Mouse (Mus musculus) MEL (cell line): ENCODE results near the gene Vmn2r6. TPM values are rescaled to one million over a fixed set of nuclear protein-coding genes. Genes with fewer than 3 reads are reported as not detected.
"Not testable (repeated sequence)": the region's sequence is repeated elsewhere in the genome, so short reads cannot be mapped to it uniquely, and the experiment has no call there.

Experiments used
- DNase-seq: peaks from one replicate; pipeline ENCODE4 v3.0.0; 2011; ENCODE audit warnings: low read depth, low spot score
- H3K27ac ChIP-seq: 2 replicates; pipeline ENCODE4 v1.5.1; 2012; ENCODE audit warnings: low read depth, mild to moderate bottlenecking, control low read depth, low read length, moderate library complexity; ENCODE audit not compliant: control insufficient read depth
- H3K27me3 ChIP-seq, 2 experiments: fragments of 150-350 bp in 1 of 2; sonication (generic) in 1 of 2; 2 replicates each; pipeline ENCODE4 v1.6.1; 2012; ENCODE audit warnings: low read length in 2 of 2, mild to moderate bottlenecking in 2 of 2, improper control_type of control experiment in 1 of 2, moderate library complexity in 1 of 2; ENCODE audit not compliant: insufficient read depth in 2 of 2, control insufficient read depth in 1 of 2
- H3K36me3 ChIP-seq, 2 experiments: 2 replicates each; pipeline ENCODE4 v1.6.1; 2012 to 2014; ENCODE audit warnings: low read length in 2 of 2, improper control_type of control experiment in 1 of 2, inconsistent platforms in 1 of 2, mild to moderate bottlenecking in 1 of 2; ENCODE audit not compliant: insufficient read depth in 2 of 2, control insufficient read depth in 1 of 2
- H3K4me1 ChIP-seq, 2 experiments: fragments of 150-350 bp in 1 of 2; sonication (generic) in 1 of 2; 2 replicates each; pipeline ENCODE4 v1.6.1; 2012; ENCODE audit warnings: low read length in 2 of 2, improper control_type of control experiment in 1 of 2, mild to moderate bottlenecking in 1 of 2; ENCODE audit not compliant: insufficient read depth in 2 of 2, control insufficient read depth in 1 of 2
- H3K4me3 ChIP-seq, 2 experiments: fragments of 150-350 bp in 1 of 2; sonication (generic) in 1 of 2; 2 replicates each; pipeline ENCODE4 v1.5.1; 2012; ENCODE audit warnings: low read depth in 2 of 2, low read length in 2 of 2, mild to moderate bottlenecking in 2 of 2, moderate library complexity in 2 of 2, control low read depth in 1 of 2, improper control_type of control experiment in 1 of 2; ENCODE audit not compliant: control insufficient read depth in 1 of 2, insufficient read depth in 1 of 2
- H3K79me2 ChIP-seq: 2 replicates; pipeline ENCODE4 v1.6.1; 2012; ENCODE audit warnings: mild to moderate bottlenecking, low read length, moderate library complexity; ENCODE audit not compliant: control insufficient read depth, poor library complexity, insufficient read depth
- H3K9ac ChIP-seq: 2 replicates; pipeline ENCODE4 v1.6.1; 2012; ENCODE audit warnings: low read depth, mild to moderate bottlenecking, control low read depth, low read length, moderate library complexity; ENCODE audit not compliant: control insufficient read depth, poor library complexity, severe bottlenecking
- H3K9me3 ChIP-seq: fragments of 150-350 bp; sonication (generic); replicated peaks from 2 replicates; pipeline ENCODE4 v1.6.1; 2012; ENCODE audit warnings: mild to moderate bottlenecking, low read length, improper control_type of control experiment, moderate library complexity; ENCODE audit not compliant: insufficient read depth
- BHLHE40 ChIP-seq: IDR thresholded peaks from 2 replicates; pipeline ENCODE4 v1.6.1; 2012; ENCODE audit warnings: low read depth, mild to moderate bottlenecking, inconsistent platforms, low read length, improper control_type of control experiment, borderline replicate concordance
- CTCF ChIP-seq, 3 experiments: IDR thresholded peaks in 2 of 3; conservative IDR thresholded peaks in 1 of 3; 2 replicates each; pipeline ENCODE4 v1.5.1; 2011 to 2012; ENCODE audit warnings: low read length in 3 of 3, low read depth in 2 of 3, mild to moderate bottlenecking in 2 of 3, improper control_type of control experiment in 1 of 3, inconsistent platforms in 1 of 3, mixed read lengths in 1 of 3, moderate library complexity in 1 of 3; ENCODE audit not compliant: control insufficient read depth in 1 of 3, insufficient read depth in 1 of 3, poor library complexity in 1 of 3, severe bottlenecking in 1 of 3
- E2F4 ChIP-seq: IDR thresholded peaks from 2 replicates; pipeline ENCODE4 v1.6.1; 2011; ENCODE audit warnings: low read depth, low read length, improper control_type of control experiment, borderline replicate concordance
- ELF1 ChIP-seq: IDR thresholded peaks from 2 replicates; pipeline ENCODE4 v1.6.1; 2014; ENCODE audit warnings: low read depth, mild to moderate bottlenecking, inconsistent platforms, low read length, improper control_type of control experiment, moderate library complexity
- ETS1 ChIP-seq: IDR thresholded peaks from 2 replicates; pipeline ENCODE4 v1.6.1; 2012; ENCODE audit warnings: low read depth, mild to moderate bottlenecking, inconsistent platforms, low read length, improper control_type of control experiment, moderate library complexity
- JUND ChIP-seq: IDR thresholded peaks from 2 replicates; pipeline ENCODE4 v1.6.1; 2011; ENCODE audit warnings: low read depth, mild to moderate bottlenecking, improper control_type of control experiment, low read length
- MAX ChIP-seq: IDR thresholded peaks from 2 replicates; pipeline ENCODE4 v1.6.1; 2011; ENCODE audit warnings: low read length, improper control_type of control experiment
- RAD21 ChIP-seq: IDR thresholded peaks from 2 replicates; pipeline ENCODE4 v1.6.1; 2011; ENCODE audit warnings: mild to moderate bottlenecking, low read depth, low read length, improper control_type of control experiment
- SMC3 ChIP-seq: IDR thresholded peaks from 2 replicates; pipeline ENCODE4 v1.6.1; 2011; ENCODE audit warnings: low read depth, low read length, improper control_type of control experiment
- TBP ChIP-seq: IDR thresholded peaks from 2 replicates; pipeline ENCODE4 v1.8.0; 2011; ENCODE audit warnings: low read depth, low read length, improper control_type of control experiment
- USF1 ChIP-seq: IDR thresholded peaks from 2 replicates; pipeline ENCODE4 v1.6.1; 2014; ENCODE audit warnings: low read depth, mild to moderate bottlenecking, inconsistent platforms, low read length, improper control_type of control experiment, moderate library complexity
- ZKSCAN1 ChIP-seq: IDR thresholded peaks from 2 replicates; pipeline ENCODE4 v1.6.1; 2012; ENCODE audit warnings: low read depth, mild to moderate bottlenecking, inconsistent platforms, low read length, improper control_type of control experiment, moderate library complexity
- ZMIZ1 ChIP-seq: IDR thresholded peaks from 2 replicates; pipeline ENCODE4 v1.6.1; 2012; ENCODE audit warnings: low read depth, mild to moderate bottlenecking, inconsistent platforms, low read length, improper control_type of control experiment, moderate library complexity
- polyA plus RNA-seq, 2 experiments: library from polyadenylated mRNA; stranded (reverse) in 1 of 2; unstranded in 1 of 2; fragments of >175 nt in 1 of 2; fragments of >200 nt in 1 of 2; gene quantifications; 2 replicates each; pipeline versions ENCODE4 v1.2.1 to v1.2.4; 2012; ENCODE audit warnings: low replicate concordance in 2 of 2, low read depth in 1 of 2; ENCODE audit not compliant: insufficient read length in 2 of 2, insufficient read depth in 1 of 2, missing spikeins in 1 of 2
- total RNA-seq: library from RNA; depleted of rRNA; stranded (reverse); fragments of 300-350 nt; gene quantifications from 2 replicates; pipeline ENCODE4 v1.2.3, GENCODE M21; 2012; rRNA removed

Vmn2r6 gene
- not detected in 2 replicates for total RNA-seq
- not detected for polyA plus RNA-seq

DNA sequence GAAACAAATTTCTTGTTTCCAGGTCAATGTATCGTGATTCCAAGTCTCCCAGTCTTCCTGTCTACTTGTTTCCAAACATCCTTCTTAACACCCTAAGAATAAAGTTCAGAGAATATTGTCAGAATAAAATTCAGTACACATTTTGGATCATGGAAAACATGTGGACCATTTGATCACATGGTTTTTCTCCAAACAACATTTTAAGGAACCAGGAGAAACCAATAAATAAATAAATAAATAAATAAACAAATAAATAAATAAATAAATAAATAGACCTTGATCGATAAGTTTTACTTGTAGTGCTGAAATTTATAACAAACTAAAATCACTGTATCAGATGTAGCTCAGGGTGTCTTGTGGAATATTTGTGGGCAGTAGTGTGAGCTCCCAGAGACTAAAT is at the start of gene Vmn2r6:
Gene Vmn2r6, minus strand, starts transcription at position 101 of the 400 bp plus-strand sequence.
- H3K4me1 ChIP-seq, DNase-seq, H3K36me3 ChIP-seq, H3K9ac ChIP-seq, H3K27ac ChIP-seq, H3K9me3 ChIP-seq, H3K27me3 ChIP-seq, H3K4me3 ChIP-seq, H3K79me2 ChIP-seq: not testable (repeated sequence)

DNA sequence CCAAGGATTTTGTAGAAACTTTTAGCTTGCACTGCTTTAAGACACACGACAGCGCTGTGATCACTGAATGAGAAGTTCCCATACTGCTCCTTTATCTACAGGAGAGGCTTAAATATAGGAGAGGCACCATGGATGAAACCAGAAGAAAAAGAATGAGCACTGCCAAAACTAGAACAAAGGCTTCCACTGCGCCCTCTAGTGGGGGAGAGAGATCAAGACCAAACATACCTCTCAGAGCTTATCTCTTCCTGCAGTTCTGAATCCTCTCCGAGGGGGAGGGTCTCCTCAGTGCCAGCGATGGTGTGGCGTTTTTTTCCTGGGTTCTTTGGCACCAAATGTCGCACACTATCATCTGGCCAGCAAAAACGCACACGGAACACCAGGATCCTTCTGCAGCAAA is 22.0 kb upstream of the Vmn2r6 start:
- Histone ChIP-seq H3K36me3 (no peaks in the 10 kb centered on the region), H3K79me2 (no peaks in the 10 kb centered on the region), H3K9ac (no peak overlapping the region), H3K27ac (no peak overlapping the region), H3K4me1 (no peaks in the 10 kb centered on the region), H3K4me3 (no peak overlapping the region), H3K9me3 (no peaks in the 10 kb centered on the region), H3K27me3 (no peaks in the 10 kb centered on the region)
- TF ChIP-seq ETS1, result no peak
- no peak for TF ChIP-seq ZMIZ1
- peak; percentile 13 to 49 (median 25); a peak in 2 of 6 replicates for TF ChIP-seq CTCF (IDR thresholded peaks at IDR 0.05 in 2 of 3, conservative IDR thresholded peaks at IDR 0.05 in 1 of 3; ENCODE audit: control insufficient read depth in 1 of 3, insufficient read depth in 1 of 3, low read depth in 2 of 3, low read length in 3 of 3, poor library complexity in 1 of 3, severe bottlenecking in 1 of 3)
- no peak for TF ChIP-seq MAX
- TF ChIP-seq JUND, result no peak
- peak; percentile 49 for TF ChIP-seq SMC3
- no peak for TF ChIP-seq E2F4
- peak; percentile 21 for TF ChIP-seq RAD21
- no peak for TF ChIP-seq ELF1
- no peak for TF ChIP-seq ZKSCAN1
- TF ChIP-seq TBP, result no peak
- TF ChIP-seq BHLHE40, result no peak
- no peak for TF ChIP-seq USF1
- peak; percentile 32 for DNase-seq

DNA sequence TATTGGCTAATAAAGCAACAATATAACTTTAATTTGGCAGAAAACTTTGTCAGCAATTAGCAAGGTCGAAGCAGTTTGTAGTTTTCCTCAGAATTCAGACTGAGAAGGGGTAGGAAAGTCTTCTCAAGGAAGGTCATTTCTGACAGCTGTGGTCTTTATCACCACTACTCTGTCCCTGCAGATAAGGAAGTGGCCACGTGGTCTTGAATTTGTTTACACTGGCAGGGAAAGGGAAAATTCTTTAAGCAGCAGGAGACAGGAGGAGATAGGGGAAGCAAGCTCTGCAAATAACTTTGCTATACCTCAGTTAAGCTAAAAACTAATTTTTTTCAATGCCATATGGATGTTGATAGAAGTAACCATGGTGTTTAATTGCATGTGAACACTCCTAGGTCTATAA is 3.2 kb upstream of the Vmn2r6 start:
- H3K79me2 ChIP-seq, H3K9ac ChIP-seq, DNase-seq, H3K36me3 ChIP-seq, H3K27me3 ChIP-seq, H3K27ac ChIP-seq, H3K4me3 ChIP-seq, H3K4me1 ChIP-seq, H3K9me3 ChIP-seq: not testable (repeated sequence)

DNA sequence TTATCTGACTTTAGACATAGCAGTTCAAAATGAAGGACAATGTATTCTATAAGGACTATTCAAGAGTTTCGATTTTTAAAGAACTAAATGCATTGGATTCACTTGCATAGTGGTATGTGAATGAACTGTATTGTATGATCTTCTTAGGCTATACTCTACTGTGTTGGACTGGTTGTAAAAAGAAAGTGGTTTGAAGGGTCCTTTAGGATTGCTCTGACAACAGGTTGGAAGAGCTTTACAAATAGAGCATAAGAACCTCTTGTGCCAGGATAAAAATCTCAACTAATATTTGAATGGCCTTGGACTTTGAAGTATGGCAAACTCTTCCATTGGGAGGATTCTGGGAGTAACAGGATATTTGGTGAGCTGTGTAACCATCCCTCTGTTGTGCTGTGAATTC is 42.0 kb downstream of the Vmn2r6 start:
- DNase-seq, H3K36me3 ChIP-seq, H3K9ac ChIP-seq, H3K9me3 ChIP-seq, H3K27me3 ChIP-seq, H3K4me1 ChIP-seq, H3K4me3 ChIP-seq, H3K27ac ChIP-seq, H3K79me2 ChIP-seq: not testable (repeated sequence)

DNA sequence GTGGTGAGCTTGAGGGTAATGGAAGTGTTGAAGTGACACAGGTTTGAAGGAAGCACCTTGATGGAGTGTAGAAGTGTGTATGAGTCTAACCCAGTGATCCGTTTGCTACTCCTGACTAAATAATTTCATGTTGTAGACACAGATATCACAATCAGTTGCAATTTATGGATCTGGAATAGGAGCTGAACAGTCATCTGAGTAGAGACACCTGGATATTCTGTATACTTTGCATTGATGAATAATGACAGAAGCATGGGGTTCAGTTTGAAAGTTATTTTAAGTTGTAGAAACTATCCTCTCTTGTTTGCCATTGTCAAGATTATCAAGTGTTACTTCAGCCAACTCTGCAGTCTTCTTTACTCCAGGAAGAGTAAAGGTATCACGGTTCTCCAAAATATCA is 55.9 kb downstream of the Vmn2r6 start, which contains the start of gene Vmn2r5:
Gene Vmn2r5, minus strand, starts transcription at position 101 of the 400 bp plus-strand sequence.
- not testable (repeated sequence) for H3K27me3 ChIP-seq, H3K79me2 ChIP-seq, H3K4me3 ChIP-seq, H3K36me3 ChIP-seq, H3K4me1 ChIP-seq, H3K9me3 ChIP-seq, H3K9ac ChIP-seq, H3K27ac ChIP-seq, DNase-seq
